Mouse (Mus musculus) megakaryocyte progenitor cell, adult 5-6 weeks (primary cell): ENCODE measurements around the gene Gm5849. TPM values are rescaled to one million over a fixed set of nuclear protein-coding genes. Genes with fewer than 3 reads are reported as not detected.
"Not testable (repeated sequence)": the region's sequence is repeated elsewhere in the genome, so short reads cannot be mapped to it uniquely, and the experiment has no call there.

Experiments
- ATAC-seq: replicated peaks from 2 replicates; pipeline ENCODE4 v1.8.0; 2016; ENCODE audit warnings: mild to moderate bottlenecking, moderate TSS enrichment, inconsistent platforms; ENCODE audit not compliant: poor library complexity
- total RNA-seq, 2 experiments: library from RNA; stranded (forward) in 1 of 2; stranded (reverse) in 1 of 2; fragments of 157-497, 149-512 nt in 1 of 2; fragments of 200-1000 nt in 1 of 2; gene quantifications; 2 replicates each; pipeline versions ENCODE4 v1.2.3 to v1.2.4; 2015 to 2017

Gene Gm5849
- total RNA-seq (2015), result not detected in 2 replicates
- total RNA-seq (2017), result not detected in 2 replicates

DNA sequence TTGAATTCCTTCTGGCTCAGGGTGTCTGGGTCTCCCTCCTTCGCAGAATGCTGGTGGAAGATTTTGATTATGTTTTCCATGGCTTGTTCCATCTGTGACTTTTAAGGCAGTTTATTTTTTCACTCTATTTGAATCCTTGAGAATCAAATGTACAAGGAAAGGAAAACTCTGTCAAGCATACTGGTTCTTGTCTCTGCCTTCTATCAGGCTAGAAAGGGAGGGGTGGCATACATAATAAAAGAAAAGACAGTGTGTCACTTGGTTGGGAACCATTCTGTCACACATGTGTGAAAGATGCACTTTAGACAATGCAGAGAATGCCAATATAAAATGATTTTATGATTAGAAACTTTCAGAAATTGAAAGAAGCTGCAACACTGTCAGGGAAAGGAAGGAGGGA, at the start of gene Gm5849:
Gm5849 (minus strand) TSS at position 101 of the 400 bp plus-strand sequence.
- ATAC-seq, result not testable (repeated sequence)

DNA sequence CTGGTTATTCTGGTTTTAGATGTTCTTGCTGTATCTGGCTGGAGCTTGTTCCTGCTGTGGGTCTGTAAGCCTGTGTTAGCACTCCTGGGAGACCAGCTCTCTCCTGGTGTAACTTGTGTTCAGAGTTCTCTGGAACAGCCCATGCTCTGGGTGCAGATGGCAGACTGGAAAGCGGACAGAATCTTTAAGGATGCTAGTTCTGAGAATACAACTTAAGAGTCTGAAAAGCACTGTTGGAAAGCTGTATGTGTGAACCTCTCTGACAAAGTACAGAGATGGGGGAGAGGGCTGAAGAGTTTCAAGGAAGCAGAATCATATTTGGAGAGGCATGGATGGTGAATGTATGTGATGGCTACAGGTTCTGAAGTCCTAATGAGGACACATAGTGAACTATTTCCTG, 28.0 kb downstream of the Gm5849 start:
- no peak for ATAC-seq

DNA sequence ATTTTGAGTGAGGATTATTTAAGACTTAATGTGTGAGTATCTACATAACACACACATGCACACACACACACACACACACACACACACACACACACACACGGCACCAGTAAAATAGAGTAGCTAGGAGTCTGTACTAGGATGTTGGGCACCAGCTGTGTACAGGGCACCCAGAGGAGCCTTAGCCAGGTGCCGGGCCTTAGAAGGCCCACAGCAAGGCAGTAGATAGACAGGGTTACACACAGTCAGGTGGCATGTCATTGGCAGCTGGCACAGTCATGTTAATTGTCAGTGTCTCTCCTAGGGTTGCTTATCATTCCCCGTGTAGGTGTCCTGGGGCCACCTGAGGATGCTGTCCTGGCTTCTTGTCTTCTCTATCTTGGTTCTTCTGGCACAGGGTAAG, 51.1 kb downstream of the Gm5849 start, which contains the start of gene Pglyrp4:
Pglyrp4 (plus strand) TSS at position 301 of the 400 bp plus-strand sequence.
- ATAC-seq, result no peak

Other genes starting within 250 kb of the Gm5849 start
- 1.0 TPM in 1 of 2 replicates, not detected in the other for gene S100a16, start 240.6 kb downstream of the Gm5849 start, total RNA-seq (2015)
- not detected in 2 replicates for gene S100a16, start 240.6 kb downstream of the Gm5849 start, total RNA-seq (2017)
- not detected in 2 replicates for gene S100a3, start 217.3 kb downstream of the Gm5849 start, total RNA-seq (2015)
- not detected in 2 replicates for gene S100a3, start 217.3 kb downstream of the Gm5849 start, total RNA-seq (2017)
- gene S100a2, start 187.6 kb downstream of the Gm5849 start, total RNA-seq (2015), result not detected in 2 replicates
- not detected in 2 replicates for gene S100a2, start 187.6 kb downstream of the Gm5849 start, total RNA-seq (2017)
- gene Gm42674, start 176.0 kb downstream of the Gm5849 start, total RNA-seq (2015), result not detected in 2 replicates
- gene Gm42674, start 176.0 kb downstream of the Gm5849 start, total RNA-seq (2017), result not detected in 2 replicates
- 31.5 and 39.6 TPM in 2 replicates for gene S100a4, start 174.1 kb downstream of the Gm5849 start, total RNA-seq (2015)
- gene S100a4, start 174.1 kb downstream of the Gm5849 start, total RNA-seq (2017), result 19.4 and 53.6 TPM in 2 replicates
- not detected in 2 replicates for gene S100a5, start 169.4 kb downstream of the Gm5849 start, total RNA-seq (2015)
- not detected in 2 replicates for gene S100a5, start 169.4 kb downstream of the Gm5849 start, total RNA-seq (2017)
- 31.2 and 57.3 TPM in 2 replicates for gene S100a6, start 165.0 kb downstream of the Gm5849 start, total RNA-seq (2015)
- 10.7 and 21.3 TPM in 2 replicates for gene S100a6, start 165.0 kb downstream of the Gm5849 start, total RNA-seq (2017)
- gene S100a7a, start 123.9 kb downstream of the Gm5849 start, total RNA-seq (2015), result not detected in 2 replicates
- gene S100a7a, start 123.9 kb downstream of the Gm5849 start, total RNA-seq (2017), result not detected in 2 replicates
- gene S100a8, start 108.9 kb downstream of the Gm5849 start, total RNA-seq (2015), result 2,361 and 4,241 TPM in 2 replicates
- 1,918 and 3,820 TPM in 2 replicates for gene S100a8, start 108.9 kb downstream of the Gm5849 start, total RNA-seq (2017)
- 2,769 and 4,892 TPM in 2 replicates for gene S100a9, start 82.2 kb downstream of the Gm5849 start, total RNA-seq (2015)
- gene S100a9, start 82.2 kb downstream of the Gm5849 start, total RNA-seq (2017), result 952 and 2,018 TPM in 2 replicates
- gene Pglyrp4, start 51.0 kb downstream of the Gm5849 start, total RNA-seq (2015), result not detected in 2 replicates
- gene Pglyrp4, start 51.0 kb downstream of the Gm5849 start, total RNA-seq (2017), result 0.17 TPM in 1 of 2 replicates, not detected in the other